9 mouse cellular contexts compared by ENCODE assay signal in genomic region chr7:30333436-30333835, GRCm38 (mm10). TPM values are rescaled to one million over a fixed set of nuclear protein-coding genes. Genes with fewer than 3 reads are reported as not detected.
A peak's percentile ranks its signal among the peaks of the same experiment; 100 is the strongest.
DNase-seq lines count a peak whose midpoint lies in the region; ATAC-seq lines count a peak whose summit lies in the region.
"Had no signal": no experiment of that assay in that cellular context is flagged by ENCODE, and none has a peak within 500 bp of the region (broad histone marks: within the 10 kb centered on the region; RNA-seq: fewer than 3 reads in every experiment).

No protein-coding gene starts in this region.

- WGBS in heart, embryonic 12.5 days: 5% methylated on average over 4 of the region's 4 CpGs

- peak overlapping the region; percentile 33; the same call in 1 of the 2 replicates for H3K4me2 ChIP-seq in heart, embryonic 12.5 days

- no peaks in the 10 kb centered on the region for H3K36me3 ChIP-seq in heart, embryonic 12.5 days

- ATAC-seq in cerebellum, adult (ENCODE audit: insufficient number of reproducible peaks, low FRiP score, low TSS enrichment): no peak
- peak; percentile 71; the same call in 1 of the 2 replicates for ATAC-seq in heart, embryonic 12.5 days (ENCODE audit: insufficient number of reproducible peaks, low FRiP score)
- ATAC-seq in megakaryocyte progenitor cell, adult 5-6 weeks (replicated peaks; ENCODE audit: poor library complexity): peak; percentile 24

- peak; percentile 86 for DNase-seq in cerebellum, adult 11 months
- DNase-seq in 3134 (ENCODE audit: extremely low read depth, insufficient read length, low spot score): peak; percentile 46
- peak; percentile 86 for DNase-seq in cerebellum, adult 8-10 months
- peak; percentile 73 to 81 for DNase-seq in kidney, postnatal 4 days
- peak; percentile 51 for DNase-seq in thymus, postnatal 25 days

- H3K9me3 ChIP-seq in heart, embryonic 12.5 days (replicated peaks): no peaks in the 10 kb centered on the region

- no peak overlapping the region for H3K9ac ChIP-seq in heart, embryonic 12.5 days

- peak overlapping the region; percentile 87 for H3K27ac ChIP-seq in heart, embryonic 12.5 days (ENCODE audit: poor library complexity, severe bottlenecking)

- peaks cover 34% of the 10 kb centered on the region for H3K4me1 ChIP-seq in heart, embryonic 12.5 days (replicated peaks)

- peaks cover 16% of the 10 kb centered on the region for H3K27me3 ChIP-seq in heart, embryonic 12.5 days (replicated peaks)

- no peak overlapping the region for H3K4me3 ChIP-seq in heart, embryonic 12.5 days
- H3K4me3 ChIP-seq: erythroblast, embryonic 14.5 days had no signal

RNA-seq across cellular contexts. Expression of gene Sdhaf1, which starts 9.7 kb away (rescaled TPM):
- 16.7 and 17.0 TPM in 2 replicates for polyA plus RNA-seq in heart, embryonic 12.5 days (2016; fragmentation: Nextera tagmentation; extraction: Ambion mirVana)
- total RNA-seq in megakaryocyte progenitor cell, adult 5-6 weeks (2015): 7.6 and 9.0 TPM in 2 replicates
- total RNA-seq in megakaryocyte progenitor cell, adult 5-6 weeks (2017): 10.5 and 11.7 TPM in 2 replicates

RNA-seq across cellular contexts. Expression of gene E130208F15Rik, which starts 11.9 kb away (rescaled TPM):
- 1.7 and 2.9 TPM in 2 replicates for polyA plus RNA-seq in heart, embryonic 12.5 days (2016; fragmentation: Nextera tagmentation; extraction: Ambion mirVana)
- total RNA-seq in megakaryocyte progenitor cell, adult 5-6 weeks (2015): 0.47 TPM in 1 of 2 replicates, not detected in the other
- 1.6 and 2.0 TPM in 2 replicates for total RNA-seq in megakaryocyte progenitor cell, adult 5-6 weeks (2017)
- polyA plus RNA-seq: erythroblast, embryonic 14.5 days had no signal

RNA-seq across cellular contexts. Expression of gene Syne4, which starts 18.8 kb away (rescaled TPM):
- polyA plus RNA-seq in heart, embryonic 12.5 days (2016; fragmentation: Nextera tagmentation; extraction: Ambion mirVana): 18.4 and 19.5 TPM in 2 replicates
- total RNA-seq in megakaryocyte progenitor cell, adult 5-6 weeks (2015): 0.24 and 0.25 TPM in 2 replicates
- 2.0 TPM in 1 of 2 replicates, not detected in the other for total RNA-seq in megakaryocyte progenitor cell, adult 5-6 weeks (2017)

RNA-seq across cellular contexts. Expression of gene Alkbh6, which starts 24.9 kb away (rescaled TPM):
- polyA plus RNA-seq in heart, embryonic 12.5 days (2016; fragmentation: Nextera tagmentation; extraction: Ambion mirVana): 56.8 and 59.0 TPM in 2 replicates
- total RNA-seq in megakaryocyte progenitor cell, adult 5-6 weeks (2015): 17.8 and 21.9 TPM in 2 replicates
- total RNA-seq in megakaryocyte progenitor cell, adult 5-6 weeks (2017): 34.2 and 41.8 TPM in 2 replicates

RNA-seq across cellular contexts. Expression of gene Lrfn3, which starts 29.1 kb away (rescaled TPM):
- polyA plus RNA-seq in heart, embryonic 12.5 days (2016; fragmentation: Nextera tagmentation; extraction: Ambion mirVana): 2.3 and 2.8 TPM in 2 replicates
- total RNA-seq in megakaryocyte progenitor cell, adult 5-6 weeks (2015): not detected in 2 replicates
- total RNA-seq in megakaryocyte progenitor cell, adult 5-6 weeks (2017): not detected in 2 replicates
